Mouse (Mus musculus): ENCODE measurements around the gene Plpp3. TPM values are rescaled to one million over a fixed set of nuclear protein-coding genes. Genes with fewer than 3 reads are reported as not detected.
A peak's percentile ranks its signal among the peaks of the same experiment; 100 is the strongest.

Plpp3 gene
- polyA plus RNA-seq, 1 experiment: 4.2 TPM

DNA sequence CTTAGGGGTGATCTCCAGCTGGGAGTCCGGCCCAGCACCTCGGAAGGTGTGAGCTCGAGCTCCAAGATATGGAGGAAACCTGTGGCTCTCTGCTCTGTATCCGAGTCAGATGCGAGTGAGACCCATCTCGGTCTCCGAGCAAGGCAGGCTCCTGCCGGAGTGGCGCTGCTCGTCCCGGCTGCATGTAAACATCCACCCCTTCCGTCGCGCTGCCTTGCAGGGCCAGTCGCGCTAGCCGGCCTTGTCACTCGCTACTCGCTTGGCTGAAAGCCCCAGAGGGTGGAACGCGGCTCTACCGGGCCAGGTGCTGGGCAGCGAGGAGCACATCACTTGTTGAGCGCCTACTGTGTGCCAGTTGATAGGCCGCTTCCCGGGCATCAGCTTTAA is 1.0 kb downstream of the Plpp3 start:
- H3K36me3 ChIP-seq (replicated peaks; ENCODE audit: low read length): peaks cover 29% of the 10 kb centered on the region
- peak overlapping the region; percentile 99 for H3K4me3 ChIP-seq (replicated peaks)
- TF ChIP-seq GATA1 (IDR thresholded peaks at IDR 0.05; ENCODE audit: borderline replicate concordance, low read length) (no peak), FLI1 (IDR thresholded peaks at IDR 0.05; ENCODE audit: low read length) (no peak)
- no peaks in the 10 kb centered on the region for H3K9me3 ChIP-seq
- peaks cover 8% of the 10 kb centered on the region for H3K27me3 ChIP-seq (replicated peaks)
- peaks cover 41% of the 10 kb centered on the region for H3K4me1 ChIP-seq

DNA sequence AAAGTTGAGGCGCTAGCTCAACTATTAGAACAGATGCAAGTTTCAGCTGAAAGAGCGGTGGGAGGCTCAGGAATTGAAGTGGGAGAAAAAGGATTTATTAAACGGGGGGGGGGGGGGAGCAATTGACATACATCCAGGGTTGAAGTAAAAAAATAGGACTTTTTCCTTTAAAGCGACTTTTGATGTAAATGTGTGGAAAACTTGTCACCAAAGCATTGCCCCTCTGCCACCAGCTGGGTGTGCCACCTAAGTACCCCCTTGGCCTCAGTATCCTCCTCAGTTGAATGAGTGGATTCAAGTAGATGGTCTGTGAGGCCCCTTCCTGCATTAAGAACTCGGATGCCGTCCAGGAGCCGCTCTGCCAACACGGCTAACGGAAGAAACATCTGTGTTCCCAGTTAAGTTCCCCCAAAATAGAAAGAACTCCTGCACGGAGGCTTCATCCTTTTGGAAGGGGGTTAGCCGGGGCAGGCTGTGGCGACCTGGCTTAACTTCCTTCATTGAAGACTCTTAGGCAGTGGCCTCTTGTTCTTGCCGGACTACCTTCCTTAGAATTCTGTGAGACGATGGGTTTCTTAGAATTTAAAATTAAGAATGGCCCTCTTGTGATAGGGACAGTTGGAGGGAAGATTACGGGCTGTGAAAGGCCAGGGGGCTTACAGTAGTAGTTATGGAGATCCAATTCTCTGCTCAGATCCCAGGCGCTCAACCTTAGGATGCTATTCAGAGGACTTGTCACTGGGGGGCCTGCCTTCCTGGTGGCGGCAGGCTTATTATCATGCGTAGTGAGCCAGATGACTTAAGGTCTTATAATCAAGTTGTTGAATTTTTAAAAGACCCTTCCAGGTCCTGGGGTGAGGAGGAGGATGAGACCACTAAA is 1.7 kb downstream of the Plpp3 start:
- TF ChIP-seq GATA1 (IDR thresholded peaks at IDR 0.05; ENCODE audit: borderline replicate concordance, low read length): no peak
- no peak for TF ChIP-seq FLI1 (IDR thresholded peaks at IDR 0.05; ENCODE audit: low read length)
- H3K27me3 ChIP-seq (replicated peaks): peaks cover 7% of the 10 kb centered on the region
- no peaks in the 10 kb centered on the region for H3K9me3 ChIP-seq
- peaks cover 46% of the 10 kb centered on the region for H3K4me1 ChIP-seq
- H3K4me3 ChIP-seq (replicated peaks): peak overlapping the region; percentile 99
- peaks cover 36% of the 10 kb centered on the region for H3K36me3 ChIP-seq (replicated peaks; ENCODE audit: low read length)

DNA sequence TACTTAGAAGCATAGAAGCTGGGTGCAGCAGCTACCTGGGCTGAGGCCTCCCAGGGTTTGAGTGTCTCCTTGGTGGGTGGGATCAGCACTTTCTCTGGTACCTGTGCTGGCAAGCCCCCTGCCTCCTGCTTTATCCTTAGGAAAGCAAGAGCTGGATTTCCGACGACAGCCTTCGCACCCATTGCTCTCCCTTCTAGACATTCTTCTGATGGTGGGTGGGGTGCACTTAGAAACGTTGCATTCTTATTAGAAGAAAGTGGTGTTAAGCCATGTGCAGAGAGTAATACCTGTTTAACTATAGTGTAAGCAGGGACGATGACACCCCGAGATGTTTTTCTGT is 2.4 kb downstream of the Plpp3 start:
- Histone ChIP-seq H3K36me3 (replicated peaks; ENCODE audit: low read length) (peaks cover 39% of the 10 kb centered on the region), H3K4me3 (replicated peaks) (peak overlapping the region; percentile 99), H3K4me1 (peaks cover 52% of the 10 kb centered on the region), H3K27me3 (replicated peaks) (peaks cover 6% of the 10 kb centered on the region), H3K9me3 (no peaks in the 10 kb centered on the region)
- TF ChIP-seq FLI1 (IDR thresholded peaks at IDR 0.05; ENCODE audit: low read length) (no peak), GATA1 (IDR thresholded peaks at IDR 0.05; ENCODE audit: borderline replicate concordance, low read length) (no peak)

DNA sequence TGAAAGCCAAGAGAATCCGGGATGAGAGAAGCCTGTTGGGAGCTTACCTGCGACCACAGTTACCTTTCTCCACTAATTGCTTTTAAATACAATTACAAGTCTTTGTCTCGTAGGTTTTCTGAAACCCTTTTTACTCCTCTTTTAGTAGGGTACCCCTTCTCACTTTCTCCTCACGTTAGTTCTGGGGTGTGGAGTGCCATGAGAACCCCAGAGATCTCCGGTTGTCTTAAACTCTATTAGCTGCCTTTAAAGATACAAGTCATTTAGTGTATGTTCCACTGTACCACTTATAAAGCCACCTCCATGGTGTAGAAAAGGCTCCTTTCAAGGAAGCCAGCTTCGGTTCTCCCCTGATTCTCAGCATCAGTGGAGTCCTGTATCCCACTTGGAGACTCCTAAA is 3.3 kb downstream of the Plpp3 start:
- TF ChIP-seq FLI1 (IDR thresholded peaks at IDR 0.05; ENCODE audit: low read length) (no peak), GATA1 (IDR thresholded peaks at IDR 0.05; ENCODE audit: borderline replicate concordance, low read length) (no peak)
- Histone ChIP-seq H3K27me3 (replicated peaks) (peaks cover 2% of the 10 kb centered on the region), H3K4me3 (replicated peaks) (no peak overlapping the region), H3K4me1 (peaks cover 62% of the 10 kb centered on the region), H3K36me3 (replicated peaks; ENCODE audit: low read length) (peaks cover 45% of the 10 kb centered on the region), H3K9me3 (no peaks in the 10 kb centered on the region)

DNA sequence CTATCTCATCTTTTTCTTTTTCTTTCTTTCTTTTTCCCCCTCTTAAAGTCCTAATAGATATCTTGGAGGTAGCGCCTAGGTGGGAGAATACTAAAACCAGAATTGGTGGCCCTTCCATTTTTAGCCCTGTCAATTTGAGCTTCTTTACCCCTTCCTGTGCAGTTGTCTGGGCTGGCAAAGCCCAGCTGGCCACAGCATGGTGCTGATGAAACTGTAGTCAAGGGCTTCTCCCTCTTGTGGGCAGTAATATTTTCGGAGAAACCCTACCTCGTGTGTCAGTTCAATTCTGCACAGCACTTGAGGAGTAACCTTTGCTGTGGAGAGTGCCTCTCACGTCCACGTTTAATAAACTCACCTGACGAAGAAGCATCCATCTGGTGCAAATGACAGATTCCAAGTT is 4.9 kb downstream of the Plpp3 start:
- Histone ChIP-seq H3K4me1 (peaks cover 66% of the 10 kb centered on the region), H3K4me3 (replicated peaks) (no peak overlapping the region), H3K27me3 (replicated peaks) (no peaks in the 10 kb centered on the region), H3K9me3 (no peaks in the 10 kb centered on the region), H3K36me3 (replicated peaks; ENCODE audit: low read length) (peaks cover 45% of the 10 kb centered on the region)
- TF ChIP-seq FLI1 (IDR thresholded peaks at IDR 0.05; ENCODE audit: low read length) (no peak), GATA1 (IDR thresholded peaks at IDR 0.05; ENCODE audit: borderline replicate concordance, low read length) (no peak)

DNA sequence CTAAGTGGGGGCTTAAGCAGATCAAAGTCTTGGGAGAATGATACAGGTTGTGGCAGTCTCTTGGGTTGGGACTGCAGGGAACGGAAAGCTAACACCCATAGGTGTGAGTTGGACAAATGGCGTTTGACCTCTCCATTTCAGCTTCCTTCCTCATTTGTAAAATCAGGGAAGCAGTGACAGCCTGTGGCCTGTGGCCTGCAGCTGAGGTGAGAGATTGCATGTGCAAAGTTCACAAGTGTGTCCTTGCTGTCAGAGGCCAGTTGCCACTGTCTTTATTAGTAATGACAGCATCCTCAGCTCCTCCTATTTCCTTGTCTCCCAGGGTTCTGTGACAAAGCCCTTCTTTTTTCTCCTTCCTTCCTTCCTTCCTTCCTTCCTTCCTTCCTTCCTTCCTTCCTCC is 5.5 kb downstream of the Plpp3 start:
- H3K4me3 ChIP-seq (replicated peaks): peak overlapping the region; percentile 34
- TF ChIP-seq GATA1 (IDR thresholded peaks at IDR 0.05; ENCODE audit: borderline replicate concordance, low read length): no peak
- no peak for TF ChIP-seq FLI1 (IDR thresholded peaks at IDR 0.05; ENCODE audit: low read length)
- no peaks in the 10 kb centered on the region for H3K9me3 ChIP-seq
- H3K4me1 ChIP-seq: peaks cover 69% of the 10 kb centered on the region
- peaks cover 47% of the 10 kb centered on the region for H3K36me3 ChIP-seq (replicated peaks; ENCODE audit: low read length)
- no peaks in the 10 kb centered on the region for H3K27me3 ChIP-seq (replicated peaks)

- TF ChIP-seq FLI1 (IDR thresholded peaks at IDR 0.05; ENCODE audit: low read length) (no peak), GATA1 (IDR thresholded peaks at IDR 0.05; ENCODE audit: borderline replicate concordance, low read length) (no peak)
- Histone ChIP-seq H3K36me3 (replicated peaks; ENCODE audit: low read length) (peaks cover 52% of the 10 kb centered on the region), H3K27me3 (replicated peaks) (no peaks in the 10 kb centered on the region), H3K4me1 (peaks cover 77% of the 10 kb centered on the region), H3K4me3 (replicated peaks) (no peak overlapping the region), H3K9me3 (no peaks in the 10 kb centered on the region)
These were observed 6.8 kb downstream of the Plpp3 start for GRCm38 (mm10) chr4:105163981-105164411.

- H3K4me3 ChIP-seq (replicated peaks): no peak overlapping the region
- H3K9me3 ChIP-seq: no peaks in the 10 kb centered on the region
- no peaks in the 10 kb centered on the region for H3K27me3 ChIP-seq (replicated peaks)
- H3K4me1 ChIP-seq: peaks cover 77% of the 10 kb centered on the region
- peaks cover 48% of the 10 kb centered on the region for H3K36me3 ChIP-seq (replicated peaks; ENCODE audit: low read length)
- TF ChIP-seq FLI1 (IDR thresholded peaks at IDR 0.05; ENCODE audit: low read length) (no peak), GATA1 (IDR thresholded peaks at IDR 0.05; ENCODE audit: borderline replicate concordance, low read length) (no peak)
These were observed 7.8 kb downstream of the Plpp3 start for GRCm38 (mm10) chr4:105164952-105165351.

DNA sequence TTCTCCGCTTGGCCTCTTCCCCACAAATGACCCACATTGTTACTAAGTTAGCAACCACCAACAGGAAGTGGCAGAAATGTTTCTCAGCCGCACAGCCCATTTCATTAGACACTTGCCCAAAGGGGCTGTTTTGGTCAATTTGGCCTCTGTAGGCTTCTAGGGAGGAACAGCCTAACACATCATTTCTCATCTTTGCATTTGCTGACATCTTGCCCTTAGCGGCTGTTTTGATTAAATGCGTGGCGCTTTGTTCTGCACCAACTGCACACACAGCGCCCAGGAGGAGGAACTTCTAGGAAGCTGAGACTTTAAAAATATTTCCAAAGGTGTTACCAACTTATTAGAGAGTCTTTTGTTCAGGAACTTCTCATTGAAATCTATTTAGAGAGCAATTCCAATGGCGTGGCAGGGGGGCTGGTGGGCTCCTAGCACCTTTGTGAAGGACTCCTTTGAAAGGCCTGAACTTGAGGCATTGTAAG is 12.0 kb downstream of the Plpp3 start:
- Histone ChIP-seq H3K36me3 (replicated peaks; ENCODE audit: low read length) (peaks cover 27% of the 10 kb centered on the region), H3K27me3 (replicated peaks) (no peaks in the 10 kb centered on the region), H3K4me3 (replicated peaks) (peak overlapping the region; percentile 83), H3K4me1 (peaks cover 71% of the 10 kb centered on the region), H3K9me3 (no peaks in the 10 kb centered on the region)
- no peak for TF ChIP-seq GATA1 (IDR thresholded peaks at IDR 0.05; ENCODE audit: borderline replicate concordance, low read length)
- TF ChIP-seq FLI1 (IDR thresholded peaks at IDR 0.05; ENCODE audit: low read length): 0 out of 2 replicates have a peak, but pooled peaks have one; percentile 39
